Mouse (Mus musculus) heart, adult 2 months (tissue): ENCODE results near the gene Ttc28. TPM values are rescaled to one million over a fixed set of nuclear protein-coding genes. Genes with fewer than 3 reads are reported as not detected.

Experiments
- DNase-seq, 2 experiments: peaks; one replicate each; pipeline ENCODE4 v3.0.0; 2021
- H3K27ac ChIP-seq: fragments of 200-600 bp; 2 replicates; pipeline ENCODE4 v1.8.1; 2022
- H3K27me3 ChIP-seq: fragments of 200-500 bp; 2 replicates; pipeline ENCODE4 v1.6.1; 2012; ENCODE audit warnings: mild to moderate bottlenecking, low read length, inconsistent platforms, mixed read lengths; ENCODE audit not compliant: control insufficient read depth, insufficient read depth
- H3K36me3 ChIP-seq: fragments of 200-500 bp; 2 replicates; pipeline ENCODE4 v1.6.1; 2012; ENCODE audit warnings: low read length, inconsistent platforms; ENCODE audit not compliant: control insufficient read depth, insufficient read depth
- H3K4me1 ChIP-seq: fragments of 200-500 bp; 2 replicates; pipeline ENCODE4 v1.6.1; 2011; ENCODE audit warnings: low read length; ENCODE audit not compliant: control insufficient read depth, insufficient read depth
- H3K4me3 ChIP-seq: fragments of 200-600 bp; 2 replicates; pipeline ENCODE4 v1.8.1; 2022
- H3K79me2 ChIP-seq: fragments of 200-500 bp; replicated peaks from 2 replicates; pipeline ENCODE4 v1.6.1; 2012; ENCODE audit warnings: mild to moderate bottlenecking, inconsistent platforms, low read length, moderate library complexity, mixed read lengths; ENCODE audit not compliant: control insufficient read depth, insufficient read depth
- H3K9ac ChIP-seq: fragments of 200-500 bp; 2 replicates; pipeline ENCODE4 v1.6.1; 2012; ENCODE audit warnings: low read depth, mild to moderate bottlenecking, control low read depth, inconsistent platforms, low read length, mixed read lengths
- CTCF ChIP-seq: fragments of 200-600 bp; IDR thresholded peaks from 2 replicates; pipeline ENCODE4 v1.8.1; 2022; ENCODE audit warnings: antibody characterized with exemption, mild to moderate bottlenecking, moderate library complexity
- EP300 ChIP-seq: fragments of 200-500 bp; IDR thresholded peaks from 2 replicates; pipeline ENCODE4 v1.6.1; 2011; ENCODE audit warnings: low read depth, low read length, control low read depth; ENCODE audit not compliant: insufficient read depth
- POLR2A ChIP-seq: fragments of 200-500 bp; IDR thresholded peaks from 2 replicates; pipeline ENCODE4 v1.6.1; 2011; ENCODE audit warnings: mild to moderate bottlenecking, low read depth, low read length, control low read depth; ENCODE audit not compliant: insufficient read depth
- WGBS: fragments of 180-500 bp; shearing (Covaris S2); methylation state at CpG from one replicate; pipeline ENCODE4 v1.1.7; 2018; 5-methylcytosine and 5-hydroxymethylcytosine counted together
- intact Hi-C: fragments of 180-260 bp; cut with DNase I; formaldehyde crosslinking; loops from one replicate; pipeline ENCODE4 v1.15.1; 2025
- polyA plus RNA-seq: library from polyadenylated mRNA; depleted of rRNA; stranded (reverse); fragments of >200 nt; gene quantifications from 2 replicates; pipeline ENCODE4 v1.2.3, GENCODE M21; 2012
- total RNA-seq, 2 experiments: library from RNA; stranded (reverse); gene quantifications; 2 replicates each; pipeline ENCODE4 v1.2.3; 2021

Gene Ttc28
- total and polyA plus RNA-seq, 3 experiments, result 7.2 to 15.0 (median 12.3) TPM

- Histone ChIP-seq H3K27ac (peak within 1 kb of the TSS; percentile 88), H3K4me1 (peaks cover 1% of the 10 kb centered on the region), H3K27me3 (no peaks in the 10 kb centered on the region), H3K4me3 (peak within 1 kb of the TSS; percentile 64), H3K9ac (peak within 1 kb of the TSS; percentile 69), H3K36me3 (no peaks in the 10 kb centered on the region), H3K79me2 (no peaks in the 10 kb centered on the region)
- intact Hi-C loops, result loop anchor here (2.0 to 5.0 kb wide), 5 partner anchors 15 to 367 kb away; partner anchors contain the start of genes Ttc28 and Ulk1
- WGBS, result under 1% methylated on average over 41 of the region's 41 CpGs
- TF ChIP-seq EP300 (0 out of 2 replicates have a peak, but pooled peaks have one; percentile 10), POLR2A (peak; percentile 91), CTCF (peak; percentile 62)
- peak; percentile 95 to 98 for DNase-seq
Measured at GRCm38 (mm10) chr5:110839678-110840365, 39.8 kb upstream of the Ttc28 start, which contains the start of the genes Hscb and Chek2. Gene Hscb (minus strand): TSS chr5:110839777. Gene Chek2 (plus strand): TSS chr5:110839979.

GRCm38 (mm10) chr5:110840465-110840864 lies 39.1 kb upstream of the Ttc28 start:
- H3K27me3 ChIP-seq, result no peaks in the 10 kb centered on the region
- H3K4me1 ChIP-seq, result peaks cover 1% of the 10 kb centered on the region
- no peaks in the 10 kb centered on the region for H3K36me3 ChIP-seq
- intact Hi-C loops, result loop anchor here (2.0 to 5.0 kb wide), 4 partner anchors 14 to 367 kb away; partner anchors contain the start of genes Ttc28 and Ulk1
- H3K79me2 ChIP-seq, result no peaks in the 10 kb centered on the region
- H3K27ac ChIP-seq, result peak overlapping the region; percentile 88
- TF ChIP-seq EP300, result no peak
- no peak for TF ChIP-seq POLR2A
- TF ChIP-seq CTCF, result peak; percentile 77
- DNase-seq, result peak; percentile 38 to 57
- peak overlapping the region; percentile 64 for H3K4me3 ChIP-seq
- peak overlapping the region; percentile 18; the same call in 1 of the 2 replicates for H3K9ac ChIP-seq
- WGBS, result 10% methylated on average over 4 of the region's 4 CpGs

GRCm38 (mm10) chr5:110841046-110841862 lies 38.3 kb upstream of the Ttc28 start:
- intact Hi-C loops, result loop anchor here (2.0 to 5.0 kb wide), 4 partner anchors 14 to 366 kb away; partner anchors contain the start of genes Ttc28 and Ulk1

GRCm38 (mm10) chr5:110852990-110853389 lies 26.6 kb upstream of the Ttc28 start:
- Histone ChIP-seq H3K36me3 (peaks cover 11% of the 10 kb centered on the region), H3K27me3 (no peaks in the 10 kb centered on the region)

More at GRCm38 (mm10) chr5:110841046-110841862, 38.3 kb upstream of the Ttc28 start:
- peaks cover 1% of the 10 kb centered on the region for H3K4me1 ChIP-seq
- H3K79me2 ChIP-seq, result no peaks in the 10 kb centered on the region
- no peak overlapping the region for H3K27ac ChIP-seq
- H3K36me3 ChIP-seq, result no peaks in the 10 kb centered on the region
- no peak overlapping the region for H3K9ac ChIP-seq
- H3K27me3 ChIP-seq, result no peaks in the 10 kb centered on the region
- TF ChIP-seq EP300 (no peak), CTCF (no peak), POLR2A (no peak)
- 91% methylated on average over 14 of the region's 14 CpGs for WGBS
- DNase-seq, result no peak
- H3K4me3 ChIP-seq, result no peak overlapping the region

GRCm38 (mm10) chr5:110857091-110857490 lies 22.5 kb upstream of the Ttc28 start:
- Histone ChIP-seq H3K27me3 (no peaks in the 10 kb centered on the region), H3K27ac (peak overlapping the region; percentile 86), H3K79me2 (no peaks in the 10 kb centered on the region), H3K36me3 (peaks cover 11% of the 10 kb centered on the region), H3K4me1 (peaks cover 13% of the 10 kb centered on the region), H3K4me3 (no peak overlapping the region), H3K9ac (no peak overlapping the region)
- DNase-seq, result peak in 1 of 2 experiments; percentile 21
- intact Hi-C loops, result no loop called here
- WGBS, result 13% methylated on average over 5 of the region's 5 CpGs
- TF ChIP-seq CTCF (no peak), EP300 (peak; percentile 72; the same call in 1 of the 2 replicates)

More at GRCm38 (mm10) chr5:110852990-110853389, 26.6 kb upstream of the Ttc28 start:
- H3K4me1 ChIP-seq, result peaks cover 8% of the 10 kb centered on the region
- H3K27ac ChIP-seq, result no peak overlapping the region
- no peak overlapping the region for H3K9ac ChIP-seq
- no peak overlapping the region for H3K4me3 ChIP-seq
- TF ChIP-seq POLR2A, result no peak
- TF ChIP-seq EP300, result no peak
- peak; percentile 55 for TF ChIP-seq CTCF
- DNase-seq, result no peak
- no peaks in the 10 kb centered on the region for H3K79me2 ChIP-seq
- 88% methylated on average over 1 of the region's 1 CpGs for WGBS
- intact Hi-C loops, result no loop called here
